Mouse (Mus musculus) hindbrain, embryonic 15.5 days (tissue): ENCODE measurements at regions not wholly inside any gene's neighbourhood (a gene's known extent, or its start where the extent isn't known, plus 50 kb on each side); places are given as distances from the start of the nearest gene placed in this dataset.

Experiments used
- ATAC-seq: fragments of 200-750 bp; cut with Nextera tagmentation; 2 replicates; pipeline ENCODE4 v1.8.0; 2017; ENCODE audit warnings: low read depth, moderate number of reproducible peaks, moderate TSS enrichment; ENCODE audit not compliant: low FRiP score
- H3K27ac ChIP-seq: fragments of 300-500 bp; sonication (generic); replicated peaks from 2 replicates; pipeline ENCODE4 v1.5.1; 2015; ENCODE audit warnings: mild to moderate bottlenecking, inconsistent platforms
- H3K27me3 ChIP-seq: fragments of 300-500 bp; sonication (generic); 2 replicates; pipeline ENCODE4 v1.6.1; 2015; ENCODE audit warnings: control low read depth, inconsistent platforms
- H3K36me3 ChIP-seq: fragments of 300-500 bp; sonication (generic); 2 replicates; pipeline ENCODE4 v1.6.1; 2015; ENCODE audit warnings: control low read depth, inconsistent platforms
- H3K4me1 ChIP-seq: fragments of 300-500 bp; sonication (generic); replicated peaks from 2 replicates; pipeline ENCODE4 v1.6.1; 2015; ENCODE audit warnings: control low read depth, inconsistent platforms
- H3K4me2 ChIP-seq: fragments of 300-500 bp; sonication (generic); 2 replicates; pipeline ENCODE4 v1.6.1; 2015; ENCODE audit warnings: moderate library complexity, mild to moderate bottlenecking, inconsistent platforms
- H3K4me3 ChIP-seq: fragments of 300-500 bp; sonication (generic); 2 replicates; pipeline ENCODE4 v1.5.1; 2015; ENCODE audit warnings: mild to moderate bottlenecking, inconsistent platforms
- H3K9ac ChIP-seq: fragments of 300-500 bp; sonication (generic); 2 replicates; pipeline ENCODE4 v1.6.1; 2015; ENCODE audit warnings: inconsistent platforms
- H3K9me3 ChIP-seq: fragments of 300-500 bp; sonication (generic); 2 replicates; pipeline ENCODE4 v1.6.1; 2016; ENCODE audit warnings: control low read depth, inconsistent platforms
- WGBS: fragments of 180-500 bp; shearing (Covaris S2); methylation state at CpG from one replicate; pipeline ENCODE4 v1.1.7; 2015; 5-methylcytosine and 5-hydroxymethylcytosine counted together

- WGBS, result 59% methylated on average over 11 of the region's 11 CpGs
- no peak overlapping the region for H3K4me2 ChIP-seq
Measured at GRCm38 (mm10) chr8:64366226-64366973, 160.3 kb upstream of the Tll1 start.

GRCm38 (mm10) chr8:64357092-64357491 is 151.0 kb upstream of the Tll1 start:
- no peaks in the 10 kb centered on the region for H3K27me3 ChIP-seq
- no peak for ATAC-seq
- no peak overlapping the region for H3K4me2 ChIP-seq
- 91% methylated on average over 5 of the region's 5 CpGs for WGBS
- H3K27ac ChIP-seq, result no peak overlapping the region
- H3K9ac ChIP-seq, result no peak overlapping the region
- no peaks in the 10 kb centered on the region for H3K4me1 ChIP-seq
- H3K4me3 ChIP-seq, result no peak overlapping the region
- H3K36me3 ChIP-seq, result no peaks in the 10 kb centered on the region
- no peaks in the 10 kb centered on the region for H3K9me3 ChIP-seq

More at GRCm38 (mm10) chr8:64366226-64366973, 160.3 kb upstream of the Tll1 start:
- H3K27me3 ChIP-seq, result no peaks in the 10 kb centered on the region
- ATAC-seq, result peak; percentile 19; the same call in 1 of the 2 replicates
- no peak overlapping the region for H3K27ac ChIP-seq
- no peak overlapping the region for H3K9ac ChIP-seq
- H3K36me3 ChIP-seq, result no peaks in the 10 kb centered on the region
- no peaks in the 10 kb centered on the region for H3K4me1 ChIP-seq
- H3K4me3 ChIP-seq, result no peak overlapping the region
- H3K9me3 ChIP-seq, result no peaks in the 10 kb centered on the region

GRCm38 (mm10) chr8:64348082-64348646 is 142.1 kb upstream of the Tll1 start:
- 55% methylated on average over 3 of the region's 3 CpGs for WGBS
- H3K27me3 ChIP-seq, result no peaks in the 10 kb centered on the region

DNA sequence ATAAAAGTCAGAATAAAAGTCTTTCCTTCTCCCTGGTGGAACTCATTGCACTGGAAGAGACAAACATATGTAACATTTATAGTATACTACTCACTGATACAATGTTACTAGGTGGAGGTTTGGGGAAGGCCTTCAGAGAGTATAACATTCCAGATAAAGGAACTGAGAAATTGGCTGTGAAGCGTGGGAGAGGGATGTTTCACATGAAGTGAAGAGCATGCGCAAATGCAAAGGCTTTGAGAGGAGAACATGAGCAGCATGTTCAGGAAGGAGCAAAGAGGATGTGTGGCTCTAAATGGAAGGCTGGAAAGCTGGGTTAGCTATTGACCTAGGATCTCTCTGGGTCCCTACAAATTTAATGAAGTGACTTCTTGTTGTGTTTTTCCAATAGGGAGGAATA is 141.4 kb upstream of the Tll1 start:
- no peaks in the 10 kb centered on the region for H3K27me3 ChIP-seq
- 84% methylated on average over 2 of the region's 2 CpGs for WGBS
- no peaks in the 10 kb centered on the region for H3K4me1 ChIP-seq
- H3K36me3 ChIP-seq, result no peaks in the 10 kb centered on the region
- no peak overlapping the region for H3K4me2 ChIP-seq
- H3K27ac ChIP-seq, result no peak overlapping the region
- H3K9me3 ChIP-seq, result no peaks in the 10 kb centered on the region
- no peak overlapping the region for H3K4me3 ChIP-seq
- no peak overlapping the region for H3K9ac ChIP-seq
- ATAC-seq, result no peak

More at GRCm38 (mm10) chr8:64348082-64348646, 142.1 kb upstream of the Tll1 start:
- Histone ChIP-seq H3K4me2 (no peak overlapping the region), H3K9ac (no peak overlapping the region), H3K27ac (no peak overlapping the region), H3K36me3 (no peaks in the 10 kb centered on the region), H3K4me3 (no peak overlapping the region), H3K4me1 (no peaks in the 10 kb centered on the region), H3K9me3 (no peaks in the 10 kb centered on the region)
- ATAC-seq, result no peak; the same call in 1 of the 2 replicates

- Histone ChIP-seq H3K9ac (no peak overlapping the region), H3K4me1 (no peaks in the 10 kb centered on the region), H3K27ac (no peak overlapping the region), H3K4me3 (no peak overlapping the region), H3K4me2 (no peak overlapping the region), H3K9me3 (no peaks in the 10 kb centered on the region), H3K27me3 (no peaks in the 10 kb centered on the region), H3K36me3 (no peaks in the 10 kb centered on the region)
- 78% methylated on average over 5 of the region's 5 CpGs for WGBS
- no peak for ATAC-seq
Measured at GRCm38 (mm10) chr8:64346428-64346827, 140.4 kb upstream of the Tll1 start.

DNA sequence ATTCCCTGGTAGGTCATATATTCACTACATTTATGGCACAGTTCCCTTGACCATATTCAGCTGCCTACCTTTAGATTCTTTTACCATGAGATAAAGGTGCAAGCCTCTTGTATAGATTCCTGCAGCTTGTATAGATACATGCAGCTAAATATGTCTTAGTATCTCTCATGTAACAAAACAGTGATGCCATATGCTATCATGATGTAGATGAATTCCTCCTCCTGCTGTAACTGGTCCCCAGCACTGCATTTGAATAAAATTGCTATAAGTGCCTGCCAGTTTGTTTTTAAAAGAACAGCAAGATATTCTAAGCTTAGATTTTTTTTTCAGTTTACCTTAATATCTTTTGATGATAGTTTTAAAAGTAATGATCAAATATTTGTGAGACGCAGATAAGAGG is 138.9 kb upstream of the Tll1 start:
- no peak overlapping the region for H3K4me3 ChIP-seq
- 96% methylated on average over 1 of the region's 1 CpGs for WGBS
- no peak for ATAC-seq
- no peak overlapping the region for H3K4me2 ChIP-seq
- H3K4me1 ChIP-seq, result no peaks in the 10 kb centered on the region
- H3K27me3 ChIP-seq, result no peaks in the 10 kb centered on the region
- no peak overlapping the region for H3K27ac ChIP-seq
- H3K9ac ChIP-seq, result no peak overlapping the region
- H3K9me3 ChIP-seq, result no peaks in the 10 kb centered on the region
- no peaks in the 10 kb centered on the region for H3K36me3 ChIP-seq

DNA sequence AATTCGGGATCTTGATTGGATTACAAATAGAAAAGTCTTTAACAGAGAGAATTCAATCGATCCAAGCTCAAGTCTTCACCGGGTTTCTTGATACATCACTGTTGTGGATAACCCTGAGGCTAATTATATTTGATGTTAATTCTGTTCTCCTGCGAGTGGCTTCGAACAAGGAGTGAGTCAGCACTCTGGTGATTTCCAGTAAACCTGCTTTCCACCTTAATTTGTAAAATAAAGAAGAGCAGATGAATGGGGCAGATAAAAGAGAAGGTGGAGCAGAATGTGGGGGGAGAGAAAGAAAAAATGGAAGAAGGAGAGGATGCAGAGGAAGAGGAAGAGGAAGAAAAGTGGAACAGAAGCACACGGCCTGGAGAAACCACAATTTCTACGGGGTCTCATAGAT is 137.5 kb upstream of the Tll1 start:
- Histone ChIP-seq H3K27ac (no peak overlapping the region), H3K4me2 (no peak overlapping the region), H3K9ac (no peak overlapping the region), H3K27me3 (no peaks in the 10 kb centered on the region), H3K9me3 (no peaks in the 10 kb centered on the region), H3K4me1 (no peaks in the 10 kb centered on the region), H3K36me3 (no peaks in the 10 kb centered on the region), H3K4me3 (no peak overlapping the region)
- 77% methylated on average over 7 of the region's 7 CpGs for WGBS
- no peak for ATAC-seq

- no peak overlapping the region for H3K9ac ChIP-seq
- no peak for ATAC-seq
- no peaks in the 10 kb centered on the region for H3K4me1 ChIP-seq
- H3K27ac ChIP-seq, result no peak overlapping the region
- no peaks in the 10 kb centered on the region for H3K36me3 ChIP-seq
- H3K4me3 ChIP-seq, result no peak overlapping the region
- no peaks in the 10 kb centered on the region for H3K9me3 ChIP-seq
- no peak overlapping the region for H3K4me2 ChIP-seq
- H3K27me3 ChIP-seq, result no peaks in the 10 kb centered on the region
Measured at GRCm38 (mm10) chr8:64342397-64342796, 136.3 kb upstream of the Tll1 start.

DNA sequence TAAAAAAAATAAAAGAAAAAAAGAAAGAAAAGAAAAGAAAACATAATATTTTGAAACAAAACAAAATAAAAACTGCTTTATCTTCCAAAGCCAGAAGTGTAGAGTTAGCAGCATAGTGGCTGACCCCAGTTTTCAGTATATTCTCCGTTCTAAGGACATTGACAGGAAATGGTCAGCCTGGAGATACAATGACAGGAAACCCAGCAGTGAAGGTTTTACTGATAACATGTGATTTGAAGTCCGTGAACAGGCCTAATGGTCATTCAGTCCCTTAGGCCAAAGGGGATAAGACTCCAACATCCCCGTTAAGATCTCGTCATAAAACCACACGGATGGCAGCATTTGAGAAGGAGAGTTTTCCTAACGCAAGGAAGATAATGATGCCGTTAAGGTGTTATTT is 131.3 kb upstream of the Tll1 start:
- no peaks in the 10 kb centered on the region for H3K9me3 ChIP-seq
- H3K27ac ChIP-seq, result no peak overlapping the region
- no peak overlapping the region for H3K4me3 ChIP-seq
- H3K36me3 ChIP-seq, result no peaks in the 10 kb centered on the region
- 78% methylated on average over 7 of the region's 7 CpGs for WGBS
- no peaks in the 10 kb centered on the region for H3K4me1 ChIP-seq
- no peak overlapping the region for H3K4me2 ChIP-seq
- no peaks in the 10 kb centered on the region for H3K27me3 ChIP-seq
- H3K9ac ChIP-seq, result no peak overlapping the region
- ATAC-seq, result no peak

GRCm38 (mm10) chr8:64336546-64336945 is 130.5 kb upstream of the Tll1 start:
- Histone ChIP-seq H3K27ac (no peak overlapping the region), H3K4me2 (no peak overlapping the region), H3K9me3 (no peaks in the 10 kb centered on the region), H3K27me3 (no peaks in the 10 kb centered on the region), H3K4me3 (no peak overlapping the region), H3K36me3 (no peaks in the 10 kb centered on the region), H3K4me1 (no peaks in the 10 kb centered on the region), H3K9ac (no peak overlapping the region)
- ATAC-seq, result no peak

- Histone ChIP-seq H3K4me3 (no peak overlapping the region), H3K9ac (no peak overlapping the region), H3K36me3 (no peaks in the 10 kb centered on the region), H3K27me3 (no peaks in the 10 kb centered on the region), H3K4me1 (no peaks in the 10 kb centered on the region), H3K27ac (no peak overlapping the region), H3K9me3 (no peaks in the 10 kb centered on the region), H3K4me2 (no peak overlapping the region)
- ATAC-seq, result no peak
- WGBS, result 60% methylated on average over 5 of the region's 5 CpGs
Measured at GRCm38 (mm10) chr8:64335495-64335894, 129.4 kb upstream of the Tll1 start.

DNA sequence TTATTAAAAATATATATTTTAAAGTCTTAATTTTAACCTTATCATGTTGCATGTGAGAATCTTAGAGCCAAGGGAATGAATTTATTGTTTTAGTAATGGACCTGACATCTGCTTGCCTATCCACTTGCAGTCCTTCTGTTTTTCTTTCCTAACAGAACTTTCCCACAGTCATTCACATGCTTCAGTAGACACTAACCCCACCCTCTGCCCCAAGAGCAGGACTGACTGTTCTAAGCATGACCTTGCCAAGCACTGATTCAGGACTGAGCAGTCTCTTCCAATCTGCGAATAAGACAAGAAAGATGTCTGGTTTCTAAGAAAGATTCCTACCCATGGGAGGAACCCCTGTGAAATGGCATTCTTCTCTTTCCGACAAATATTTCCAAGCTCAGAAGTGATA is 117.9 kb upstream of the Tll1 start:
- 89% methylated on average over 2 of the region's 2 CpGs for WGBS
- H3K4me2 ChIP-seq, result no peak overlapping the region
- ATAC-seq, result no peak
- no peaks in the 10 kb centered on the region for H3K36me3 ChIP-seq
- H3K4me3 ChIP-seq, result no peak overlapping the region
- no peaks in the 10 kb centered on the region for H3K27me3 ChIP-seq
- no peaks in the 10 kb centered on the region for H3K9me3 ChIP-seq
- no peaks in the 10 kb centered on the region for H3K4me1 ChIP-seq
- no peak overlapping the region for H3K27ac ChIP-seq
- no peak overlapping the region for H3K9ac ChIP-seq

- H3K4me2 ChIP-seq, result no peak overlapping the region
- no peak overlapping the region for H3K9ac ChIP-seq
- no peaks in the 10 kb centered on the region for H3K9me3 ChIP-seq
- ATAC-seq, result no peak
- no peaks in the 10 kb centered on the region for H3K27me3 ChIP-seq
- H3K4me3 ChIP-seq, result no peak overlapping the region
- H3K27ac ChIP-seq, result no peak overlapping the region
- peaks cover 5% of the 10 kb centered on the region; the same call in 1 of the 2 replicates for H3K4me1 ChIP-seq
- H3K36me3 ChIP-seq, result no peaks in the 10 kb centered on the region
- 91% methylated on average over 4 of the region's 4 CpGs for WGBS
Measured at GRCm38 (mm10) chr8:64320343-64320742, 114.3 kb upstream of the Tll1 start.
